Mouse (Mus musculus): ENCODE results near the gene Sh2d3c.

Sh2d3c gene

GRCm38 (mm10) chr2:32720681-32721229 is at the start of gene Sh2d3c:
TSS of gene Sh2d3c (plus strand) at chr2:32721055.
- no peak for DNase-seq

- DNase-seq, result no peak
Observed at GRCm38 (mm10) chr2:32671147-32671546, 49.7 kb upstream of the Sh2d3c start.

DNA sequence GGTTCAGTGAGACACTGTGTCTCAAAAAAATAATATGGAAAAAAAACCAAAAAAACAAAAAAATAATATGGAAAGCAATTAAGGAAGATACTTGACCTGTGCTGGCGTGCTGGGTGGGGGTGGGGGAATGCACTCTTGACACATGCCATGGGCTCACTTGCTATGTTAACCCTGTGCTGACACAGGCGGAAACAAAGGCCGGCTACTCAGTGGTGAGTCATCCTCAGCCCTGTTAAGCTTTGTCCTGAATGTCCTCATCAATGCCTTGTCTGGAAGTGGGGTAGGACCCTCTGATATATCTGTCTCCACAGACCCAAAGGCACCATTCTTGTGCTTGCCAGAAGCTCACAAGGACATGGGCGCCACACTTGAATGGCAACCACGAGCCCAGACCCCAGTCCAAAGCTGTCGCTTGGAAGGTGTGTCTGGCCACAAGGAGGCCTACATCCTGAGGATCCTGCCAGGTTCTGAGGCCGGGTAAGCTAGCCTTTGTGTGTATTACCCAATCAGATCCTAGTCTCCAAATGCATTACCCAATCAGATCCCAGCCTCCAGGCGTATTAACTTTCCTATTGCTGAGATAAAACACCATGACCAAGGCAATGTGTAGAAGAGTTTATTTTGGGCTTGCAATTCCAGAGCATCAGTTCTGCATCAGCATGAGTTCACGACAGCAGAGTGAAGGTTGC is 48.8 kb upstream of the Sh2d3c start:
- DNase-seq, result no peak

GRCm38 (mm10) chr2:32673176-32673917 is 47.5 kb upstream of the Sh2d3c start:
- DNase-seq, result no peak

- no peak for DNase-seq
Observed at GRCm38 (mm10) chr2:32676821-32677220, 44.0 kb upstream of the Sh2d3c start.

DNA sequence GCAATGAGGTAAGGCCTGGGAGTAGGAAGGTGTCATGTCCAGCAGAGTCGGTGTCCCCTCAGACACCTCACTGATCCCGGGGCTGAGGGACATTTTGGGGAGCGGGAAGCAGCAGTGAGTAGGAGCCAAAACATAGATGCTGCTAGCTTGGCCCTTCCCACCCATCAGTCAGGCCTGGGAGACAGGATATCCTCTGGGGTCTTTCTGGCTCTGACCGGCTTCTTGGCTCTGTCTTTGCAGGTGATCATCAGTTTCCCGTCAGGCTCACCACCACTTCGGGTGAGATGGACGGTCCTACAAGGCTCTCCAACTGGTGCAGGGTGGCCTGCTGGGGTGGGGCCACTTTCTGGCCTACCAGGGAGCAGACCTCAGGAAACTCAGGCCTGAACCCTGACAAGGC is 43.2 kb upstream of the Sh2d3c start:
- no peak for DNase-seq

GRCm38 (mm10) chr2:32680051-32680451 is 40.8 kb upstream of the Sh2d3c start:
- no peak for DNase-seq

- DNase-seq, result no peak
Observed at GRCm38 (mm10) chr2:32680961-32681650, 39.7 kb upstream of the Sh2d3c start.

DNA sequence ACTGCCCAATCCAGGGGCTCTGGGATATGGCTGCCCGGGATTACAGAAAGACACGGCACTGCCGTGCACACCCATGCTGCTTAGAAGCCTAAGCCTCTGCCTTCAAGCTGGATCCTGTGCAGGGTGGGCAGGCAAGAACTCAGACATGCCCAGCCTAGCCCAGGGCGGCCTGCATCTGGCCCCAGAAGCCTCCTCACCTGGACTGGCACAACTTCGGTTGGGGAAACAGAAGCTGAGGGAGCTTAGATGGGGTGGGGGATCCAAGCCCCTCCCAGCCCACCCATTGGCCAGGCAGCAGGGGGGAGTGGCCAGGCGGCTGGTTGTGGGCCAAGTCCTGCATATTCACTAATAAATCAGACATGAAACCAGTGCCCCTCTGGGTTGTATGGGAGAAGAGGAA is 39.1 kb upstream of the Sh2d3c start:
- no peak for DNase-seq

- no peak for DNase-seq
Observed at GRCm38 (mm10) chr2:32682721-32683417, 38.0 kb upstream of the Sh2d3c start.

- DNase-seq, result no peak
Observed at GRCm38 (mm10) chr2:32683701-32684100, 37.2 kb upstream of the Sh2d3c start.

DNA sequence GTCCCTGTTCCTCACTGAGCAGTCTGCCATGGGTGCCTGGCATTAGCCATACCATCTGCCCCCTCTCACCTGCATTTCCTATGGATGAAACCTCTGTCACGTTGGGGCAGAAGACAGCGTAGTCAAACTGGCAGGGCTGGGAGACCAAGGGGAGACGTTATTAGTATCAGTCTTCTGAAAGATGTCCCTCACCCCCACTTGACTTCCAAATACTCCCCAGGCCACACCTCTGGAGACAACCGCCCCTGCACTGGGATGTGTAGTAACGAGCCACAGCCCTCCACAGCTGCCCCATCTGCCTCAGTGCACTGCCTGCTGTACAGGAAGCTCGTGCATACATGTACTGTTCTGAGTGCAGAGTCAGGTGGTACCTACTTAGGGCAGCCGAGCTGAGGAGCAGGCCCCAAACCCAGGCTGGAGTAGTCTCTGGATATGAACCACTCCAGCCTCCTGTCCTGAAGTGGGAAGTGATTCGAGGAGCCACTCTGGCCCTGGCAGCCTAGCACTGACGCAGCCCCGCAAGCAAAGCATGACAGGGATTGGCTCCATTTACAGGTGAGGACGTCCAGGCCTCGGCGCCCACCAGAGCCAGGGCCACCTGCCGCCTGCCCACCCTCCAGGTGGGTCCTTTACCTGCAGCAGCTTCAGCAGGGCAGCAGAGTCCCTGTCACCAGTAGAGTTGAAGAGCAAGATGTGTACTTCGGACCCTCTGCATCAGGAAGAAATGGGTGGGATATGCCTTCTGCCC is 36.0 kb upstream of the Sh2d3c start:
- no peak for DNase-seq

DNA sequence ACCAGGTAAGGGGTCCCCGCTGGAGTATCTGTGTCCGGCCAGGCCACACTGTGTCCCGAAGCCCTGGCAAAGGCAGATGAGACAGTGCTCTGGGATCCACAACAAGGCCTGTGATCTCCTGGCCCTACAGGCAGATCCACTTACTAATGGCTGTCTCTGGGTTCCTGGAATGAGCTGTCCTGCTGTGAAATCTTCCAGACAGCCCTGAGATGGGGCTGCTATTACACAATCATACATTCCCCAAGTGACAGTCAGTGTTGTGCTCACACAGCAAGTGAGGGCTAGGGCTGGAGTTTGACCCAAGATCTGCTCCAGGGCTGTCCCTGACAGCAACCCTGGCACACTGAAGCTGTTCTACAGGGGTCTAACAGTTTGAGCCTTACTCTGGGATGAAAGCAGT is 35.0 kb upstream of the Sh2d3c start:
- no peak for DNase-seq

- DNase-seq, result no peak
Observed at GRCm38 (mm10) chr2:32686640-32687039, 34.2 kb upstream of the Sh2d3c start.

DNA sequence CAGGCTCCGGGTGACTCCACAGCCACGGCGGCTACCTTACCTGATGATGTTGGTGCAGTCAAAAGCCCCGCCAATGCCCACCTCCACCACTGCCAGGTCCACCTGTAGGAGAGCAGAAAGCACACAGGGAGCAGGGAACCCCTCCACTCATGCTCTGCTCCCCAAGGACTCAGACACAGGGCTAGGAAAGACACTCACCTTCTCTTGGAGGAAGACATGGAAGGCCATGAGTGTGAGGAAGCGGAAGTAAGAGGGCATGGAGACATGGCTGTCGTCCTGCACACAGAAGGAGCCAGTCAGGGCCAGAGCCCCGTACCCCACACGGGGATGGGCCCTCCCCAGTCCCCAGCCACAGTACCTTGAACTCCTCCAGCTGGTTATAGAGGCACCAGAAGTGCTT is 33.3 kb upstream of the Sh2d3c start:
- no peak for DNase-seq

DNA sequence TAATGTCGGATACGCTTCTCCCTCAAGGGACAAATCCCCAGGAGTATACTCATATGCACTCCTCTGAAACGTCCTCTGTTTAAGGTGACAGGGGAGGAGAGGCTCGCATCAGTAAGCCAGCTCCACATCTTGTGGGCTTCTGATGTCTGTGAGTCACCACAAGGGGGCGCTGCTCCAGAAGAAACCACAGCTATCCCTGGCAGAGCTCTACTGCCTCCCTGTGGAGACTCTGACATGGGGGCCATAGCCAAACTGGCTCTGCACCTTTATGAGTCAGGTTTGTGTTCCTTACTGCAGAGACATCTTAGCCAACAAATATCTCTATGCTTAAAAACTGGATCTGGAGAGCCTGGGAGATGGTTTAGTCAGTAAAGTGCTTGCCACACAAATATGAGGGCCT is 31.4 kb upstream of the Sh2d3c start:
- DNase-seq, result peak; percentile 94

DNA sequence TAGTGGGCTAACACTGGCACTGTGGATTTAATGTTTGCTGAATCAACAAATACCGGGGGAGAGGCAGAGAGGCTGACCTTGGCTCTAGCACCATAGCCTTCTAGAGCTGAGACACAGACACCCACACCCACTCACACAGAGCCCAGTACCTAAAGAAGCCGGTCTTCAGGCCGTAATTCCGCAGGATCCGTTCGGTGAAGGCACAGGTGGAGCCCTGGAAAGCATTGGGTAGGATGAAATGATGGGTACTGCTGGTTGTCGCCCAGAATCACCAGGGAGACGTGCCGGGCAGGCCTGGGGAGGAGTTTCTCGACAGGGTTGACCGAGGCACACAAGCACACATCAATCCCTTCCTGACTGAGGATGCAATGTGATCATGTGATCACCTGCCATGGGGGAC is 29.8 kb upstream of the Sh2d3c start:
- no peak for DNase-seq

- no peak for DNase-seq
Observed at GRCm38 (mm10) chr2:32692496-32692895, 28.4 kb upstream of the Sh2d3c start.

DNA sequence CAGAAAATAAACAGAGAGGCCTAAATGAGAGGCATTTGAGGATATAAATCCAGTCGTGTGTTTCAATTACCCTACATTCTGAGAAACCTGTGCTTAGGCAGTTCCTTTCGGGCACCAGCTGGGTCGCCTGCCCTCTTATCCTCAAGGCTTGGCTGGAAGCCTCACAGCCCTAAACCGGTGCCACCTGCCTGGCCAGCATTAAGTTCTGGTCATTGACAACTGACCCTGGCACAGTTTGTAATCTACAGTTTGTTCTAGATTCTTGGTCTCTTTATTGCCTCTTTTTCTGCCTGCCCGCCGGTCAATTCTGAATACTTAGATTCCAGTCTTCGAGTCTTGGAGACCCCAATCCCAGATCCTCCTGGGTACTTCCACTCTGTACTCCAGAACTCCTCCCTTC is 27.6 kb upstream of the Sh2d3c start:
- peak; percentile 74 for DNase-seq

GRCm38 (mm10) chr2:32693823-32694411 is 26.9 kb upstream of the Sh2d3c start:
- DNase-seq, result peak; percentile 95

- no peak for DNase-seq
Observed at GRCm38 (mm10) chr2:32694691-32695090, 26.2 kb upstream of the Sh2d3c start.

GRCm38 (mm10) chr2:32699680-32700079 is 21.2 kb upstream of the Sh2d3c start:
- no peak for DNase-seq
